Mouse (Mus musculus): ENCODE results near the gene Gmeb1.

GRCm38 (mm10) chr4:132210325-132210724 is 51.1 kb downstream of the Gmeb1 start:
- TF ChIP-seq POLR2A (IDR thresholded peaks at IDR 0.05; ENCODE audit: control insufficient read depth in 1 of 2, insufficient read depth in 1 of 2, low read depth in 1 of 2, low read length in 2 of 2, poor library complexity in 1 of 2): no peak
- no peak for TF ChIP-seq CTCF (IDR thresholded peaks at IDR 0.05 in 2 of 3, conservative IDR thresholded peaks at IDR 0.05 in 1 of 3; ENCODE audit: control insufficient read depth in 1 of 3, insufficient read depth in 1 of 3, low read depth in 2 of 3, low read length in 3 of 3, poor library complexity in 1 of 3, severe bottlenecking in 1 of 3)
- TF ChIP-seq MAFK (IDR thresholded peaks at IDR 0.05; ENCODE audit: borderline replicate concordance, low read depth, low read length): no peak
- TF ChIP-seq GABPA (IDR thresholded peaks at IDR 0.05; ENCODE audit: low read depth, low read length): no peak
- no peak for TF ChIP-seq ZKSCAN1 (IDR thresholded peaks at IDR 0.05; ENCODE audit: low read depth, low read length)
- TF ChIP-seq BHLHE40 (IDR thresholded peaks at IDR 0.05; ENCODE audit: borderline replicate concordance, low read depth, low read length): no peak; the same call in 1 of the 2 replicates
- TF ChIP-seq TAL1 (IDR thresholded peaks at IDR 0.05; ENCODE audit: low read length): peak; percentile 37; the same call in 1 of the 2 replicates
- TF ChIP-seq NELFE (IDR thresholded peaks at IDR 0.05; ENCODE audit: low read depth, low read length): no peak

All from MEL (cell line).